Mouse (Mus musculus) CD4-positive, CD25-positive, alpha-beta regulatory T cell, adult 4 months (primary cell): Measurements from ENCODE around the gene Lgr5. TPM values are rescaled to one million over a fixed set of nuclear protein-coding genes. Genes with fewer than 3 reads are reported as not detected.

Experiments
- ATAC-seq: one replicate; pipeline ENCODE4 v1.8.0; 2017
- polyA plus RNA-seq, 2 experiments: library from polyadenylated mRNA; unstranded; fragments of 100-300 nt; shearing (Covaris generic); gene quantifications; one replicate each; pipeline ENCODE4 v1.2.1; 2017

Lgr5 gene
- polyA plus RNA-seq = under 1 TPM in 1 of 2 experiments, not detected in 1; 0.23 TPM

DNA sequence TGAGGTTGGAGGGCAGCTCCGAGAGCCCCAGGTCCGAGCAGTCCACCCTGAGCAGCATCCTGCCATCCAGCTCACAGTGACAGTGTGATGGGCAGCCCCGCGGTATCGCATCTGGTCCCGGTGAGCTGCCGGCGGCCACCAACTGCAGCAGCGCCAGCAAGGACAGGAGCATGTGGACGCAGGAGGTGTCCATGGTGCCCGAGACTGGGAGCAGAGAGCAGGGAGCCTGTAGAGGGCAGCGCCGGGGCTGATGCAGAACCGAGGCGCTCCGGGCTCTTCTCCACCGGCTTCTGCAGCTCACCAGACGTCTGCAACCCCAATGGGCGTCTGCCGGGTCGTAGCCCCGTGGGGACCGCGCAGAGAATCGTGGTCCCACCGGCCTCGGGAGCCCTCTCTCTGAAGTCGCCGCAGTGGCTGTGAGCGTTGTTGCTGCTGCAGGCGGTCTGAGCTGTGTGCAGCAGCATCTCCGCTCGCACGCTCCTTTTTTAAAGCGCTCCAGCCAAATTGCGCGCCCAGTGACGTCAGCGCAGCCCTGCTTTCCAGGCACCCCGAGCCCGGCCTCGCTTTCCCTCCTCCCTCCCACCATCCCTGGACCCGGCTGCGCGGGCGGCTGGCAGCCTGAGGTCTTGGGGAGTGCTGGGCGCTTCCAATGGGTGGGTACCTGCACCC is at the start of gene Lgr5:
Lgr5 (minus strand) TSS at position 480 of the 669 bp plus-strand sequence.
- ATAC-seq = no peak

DNA sequence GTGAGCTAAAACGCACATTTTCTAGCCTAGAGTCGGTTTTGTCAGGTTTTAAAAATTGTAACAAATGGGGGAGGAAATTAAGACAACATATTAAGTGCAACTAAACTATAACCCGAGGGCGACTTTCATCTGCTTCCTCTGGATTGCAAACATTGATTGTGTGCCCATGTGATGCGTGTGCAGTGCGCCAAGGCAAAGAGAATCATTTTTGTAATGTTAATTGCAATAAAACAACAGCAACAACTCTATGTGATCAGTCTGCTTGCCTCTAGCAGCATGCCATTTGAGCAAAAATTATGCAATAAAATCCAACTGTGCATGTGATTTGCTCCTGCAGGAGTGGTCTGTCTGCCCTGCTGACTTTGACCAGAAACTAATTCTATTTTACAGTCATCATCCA is 39.1 kb upstream of the Lgr5 start:
- ATAC-seq = no peak

DNA sequence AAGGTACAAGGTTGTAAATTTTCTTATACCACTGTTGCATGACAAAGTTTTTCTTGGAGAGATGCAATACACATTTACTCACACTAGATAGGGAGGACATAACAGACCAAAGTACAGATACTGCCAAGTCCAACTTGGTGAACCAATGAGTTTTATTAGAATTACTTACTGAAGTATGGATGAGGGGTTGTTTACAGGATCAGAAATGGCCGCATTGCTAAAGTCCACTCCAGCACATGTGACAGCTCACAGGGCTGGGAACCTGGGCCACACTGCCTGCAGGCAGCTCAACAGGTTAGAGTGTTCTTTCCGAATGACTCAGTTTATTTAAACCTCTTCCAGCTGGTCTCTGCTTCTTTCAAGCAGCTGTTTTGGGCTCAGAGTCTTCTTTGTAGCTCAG is 37.4 kb upstream of the Lgr5 start:
- no peak for ATAC-seq

DNA sequence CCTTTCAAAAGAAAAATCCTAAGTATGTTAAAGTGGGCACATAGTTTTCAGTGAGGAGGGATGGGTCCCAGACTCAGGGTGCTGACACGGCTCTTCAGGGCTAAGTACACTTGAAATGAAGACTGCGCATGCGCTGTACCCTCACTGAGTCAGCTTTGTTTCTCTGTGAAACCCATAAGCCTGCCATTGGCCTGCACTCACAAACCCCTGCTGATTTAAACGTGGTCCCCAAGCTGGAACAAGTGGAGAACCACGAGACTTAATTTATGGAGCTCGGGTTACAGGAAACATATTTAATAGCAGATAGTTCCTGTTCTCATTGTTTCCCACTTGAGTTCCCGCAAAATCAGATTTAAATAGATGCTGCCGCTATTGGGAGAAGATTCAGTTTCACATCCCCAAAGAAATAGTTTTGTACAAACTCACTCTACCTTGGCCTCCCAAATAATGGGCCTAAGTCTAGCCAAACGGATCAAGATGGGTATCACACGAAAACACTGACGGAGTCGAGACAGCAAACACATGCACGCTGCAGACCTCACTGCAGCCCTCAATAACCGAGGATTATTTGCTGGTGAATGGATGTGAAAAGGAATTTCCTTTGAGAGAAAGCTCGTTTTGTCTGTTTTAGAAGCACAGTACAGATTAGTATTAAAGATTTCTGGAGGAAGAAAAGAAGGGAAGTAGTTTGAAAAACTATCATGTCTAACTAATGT is 36.5 kb upstream of the Lgr5 start:
- ATAC-seq = no peak

DNA sequence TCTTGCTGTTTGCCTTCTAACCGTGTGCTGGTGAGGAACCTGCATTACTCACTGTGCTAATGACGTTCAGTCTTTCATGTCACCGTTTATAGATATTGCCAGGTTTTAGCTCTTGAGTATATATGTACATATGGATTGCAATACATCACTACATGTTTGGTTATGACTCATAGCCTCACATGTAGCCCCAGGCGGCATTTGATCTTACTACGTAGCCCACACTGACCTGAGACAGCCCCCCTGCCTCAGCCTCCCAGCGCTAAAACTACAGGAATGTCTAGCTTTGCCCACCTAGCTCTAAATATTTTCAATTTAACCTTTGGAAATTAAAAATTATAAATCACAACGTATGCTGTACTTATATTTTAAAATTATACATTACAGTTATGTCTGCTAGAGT is 35.9 kb upstream of the Lgr5 start:
- ATAC-seq = no peak

DNA sequence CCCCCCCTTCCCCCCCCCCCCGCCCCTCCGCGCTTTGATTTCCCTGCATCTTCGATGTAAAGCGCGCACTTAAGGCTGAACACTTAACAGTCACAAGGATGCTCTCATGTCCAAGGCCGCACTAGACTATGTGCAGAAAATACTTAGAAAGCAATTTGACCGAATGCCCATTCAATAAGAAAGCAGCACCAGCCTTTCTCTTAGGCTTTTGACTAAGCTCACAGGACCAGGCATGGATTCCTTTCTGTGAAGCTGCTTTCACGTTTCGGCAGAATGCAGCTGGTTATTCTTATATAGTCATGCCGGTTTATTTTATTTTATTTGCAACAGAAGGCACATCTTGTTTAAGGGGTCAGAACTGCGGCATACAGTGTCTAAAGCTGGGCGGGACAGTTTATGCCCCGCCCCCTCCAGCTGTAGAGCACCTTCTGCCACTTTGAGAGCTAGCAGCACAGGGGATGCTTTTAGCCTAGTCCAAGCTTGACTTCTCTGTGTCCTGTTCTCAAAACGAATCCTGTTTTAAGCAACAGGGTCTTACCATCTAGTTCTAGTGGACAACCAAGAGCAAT is 30.8 kb upstream of the Lgr5 start:
- ATAC-seq = no peak

DNA sequence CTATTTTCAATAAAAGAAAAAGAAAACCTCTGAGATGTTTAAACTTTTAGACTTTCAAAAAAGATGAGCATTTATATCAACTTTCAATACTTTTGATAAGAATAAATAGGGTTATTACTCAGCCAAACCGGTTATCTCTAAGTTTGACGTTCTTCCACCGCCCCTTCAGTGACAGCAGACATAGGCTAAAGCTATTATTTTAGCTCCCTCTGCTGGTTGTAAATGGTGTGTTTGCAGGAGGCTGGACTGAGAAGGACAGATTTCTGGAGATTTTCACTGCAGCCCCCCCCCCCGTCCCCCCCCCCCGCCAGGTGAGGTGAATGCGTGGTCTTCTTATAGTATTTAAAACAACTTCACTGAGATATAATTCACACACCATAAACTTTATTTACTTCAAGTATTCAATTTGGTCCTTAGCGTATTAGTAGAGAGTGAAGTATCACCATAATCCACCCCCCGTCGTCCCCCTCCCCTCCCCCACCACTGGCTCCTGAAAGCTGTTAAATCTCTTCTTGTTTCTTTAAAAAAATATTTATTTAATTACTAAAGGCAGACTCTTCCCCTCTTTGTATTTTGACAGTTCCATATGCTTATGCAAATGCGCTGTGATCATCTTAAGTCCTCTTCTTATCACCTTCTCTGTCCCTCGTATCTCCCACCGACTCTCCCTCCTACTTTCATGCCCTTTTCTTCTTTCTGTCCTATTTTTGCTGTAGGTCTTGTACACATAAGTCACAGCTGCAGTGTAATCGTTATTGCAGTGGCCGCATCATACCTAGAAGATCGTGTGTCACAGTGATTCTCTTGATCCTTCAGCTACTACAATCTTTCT is 30.1 kb upstream of the Lgr5 start:
- peak; percentile 77 for ATAC-seq

DNA sequence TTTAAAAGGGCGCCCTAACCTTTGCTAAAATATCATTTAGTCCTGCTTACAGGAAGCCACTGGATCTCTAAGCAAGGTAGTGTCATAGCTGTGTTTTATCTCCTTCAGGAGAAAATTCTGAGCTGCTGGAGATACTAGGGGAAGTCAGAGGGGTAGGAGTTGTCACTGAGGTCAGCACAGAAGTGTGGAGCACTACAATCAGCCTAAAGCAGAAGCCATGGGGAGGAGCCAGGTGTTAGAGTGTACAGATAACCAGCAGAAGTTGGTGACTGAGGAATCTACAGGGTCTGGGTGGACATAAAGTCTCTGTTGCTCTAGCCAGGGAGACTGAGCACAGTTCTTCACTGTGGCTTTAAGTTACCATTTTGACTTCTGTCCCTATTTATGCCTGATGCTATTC is 8.2 kb upstream of the Lgr5 start:
- ATAC-seq = no peak

DNA sequence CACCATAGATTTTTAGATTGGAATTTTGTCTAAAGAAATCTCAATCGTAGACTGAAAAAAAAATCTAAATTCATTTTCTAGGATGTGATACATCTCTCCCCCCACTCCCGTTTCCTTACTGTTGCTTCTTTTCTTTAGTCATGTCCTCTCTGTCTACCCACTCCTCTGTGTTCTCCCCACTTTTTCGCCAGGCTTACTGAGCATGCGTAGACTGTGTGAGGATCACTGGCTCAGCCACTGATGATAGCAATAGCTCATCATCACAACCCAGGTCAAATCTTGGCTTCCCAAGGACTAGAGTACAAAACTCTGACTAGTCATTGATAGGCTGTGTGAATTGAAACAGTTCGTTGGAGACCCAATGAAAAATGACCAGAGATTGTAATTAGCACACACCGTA is 6.1 kb upstream of the Lgr5 start:
- ATAC-seq = no peak

DNA sequence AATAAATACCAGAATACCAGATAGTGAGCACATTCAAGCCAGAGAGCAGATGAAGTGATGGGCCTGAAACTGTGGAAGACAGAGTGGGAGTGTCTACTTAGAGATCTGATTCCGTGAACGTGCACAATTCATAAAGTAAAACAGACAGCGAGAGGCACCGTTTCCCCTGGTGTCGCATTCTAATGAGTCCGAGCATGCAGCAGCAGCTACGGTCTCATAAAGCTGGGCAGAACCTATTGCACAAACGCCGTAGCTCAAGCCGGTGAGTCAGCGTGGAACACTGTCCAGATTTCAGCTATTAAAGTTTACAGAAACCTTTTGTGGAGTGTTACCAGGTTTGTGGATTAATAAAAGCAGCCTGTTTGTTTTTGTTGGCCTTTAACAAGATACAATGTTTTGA is 5.6 kb upstream of the Lgr5 start:
- no peak for ATAC-seq

DNA sequence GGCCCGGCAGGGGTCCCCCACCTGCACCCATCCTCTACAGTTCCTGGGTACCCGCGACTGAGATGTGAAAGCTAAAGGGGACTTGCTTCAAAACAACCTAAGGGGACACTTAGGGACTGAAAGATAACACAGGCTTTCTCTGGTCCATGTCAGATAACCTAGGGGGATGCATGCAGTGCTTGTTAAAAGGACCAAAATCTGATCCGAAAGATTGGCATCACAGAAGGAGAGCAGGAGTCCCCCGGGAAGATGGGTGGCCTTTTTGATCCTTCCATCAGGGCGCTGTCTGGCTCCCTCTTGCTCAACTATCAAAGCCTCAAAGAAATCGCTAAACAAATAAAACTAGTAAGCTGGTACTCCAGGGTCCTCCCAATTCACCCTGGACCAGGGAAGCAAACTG is 399 bp upstream of the Lgr5 start:
- ATAC-seq = no peak

DNA sequence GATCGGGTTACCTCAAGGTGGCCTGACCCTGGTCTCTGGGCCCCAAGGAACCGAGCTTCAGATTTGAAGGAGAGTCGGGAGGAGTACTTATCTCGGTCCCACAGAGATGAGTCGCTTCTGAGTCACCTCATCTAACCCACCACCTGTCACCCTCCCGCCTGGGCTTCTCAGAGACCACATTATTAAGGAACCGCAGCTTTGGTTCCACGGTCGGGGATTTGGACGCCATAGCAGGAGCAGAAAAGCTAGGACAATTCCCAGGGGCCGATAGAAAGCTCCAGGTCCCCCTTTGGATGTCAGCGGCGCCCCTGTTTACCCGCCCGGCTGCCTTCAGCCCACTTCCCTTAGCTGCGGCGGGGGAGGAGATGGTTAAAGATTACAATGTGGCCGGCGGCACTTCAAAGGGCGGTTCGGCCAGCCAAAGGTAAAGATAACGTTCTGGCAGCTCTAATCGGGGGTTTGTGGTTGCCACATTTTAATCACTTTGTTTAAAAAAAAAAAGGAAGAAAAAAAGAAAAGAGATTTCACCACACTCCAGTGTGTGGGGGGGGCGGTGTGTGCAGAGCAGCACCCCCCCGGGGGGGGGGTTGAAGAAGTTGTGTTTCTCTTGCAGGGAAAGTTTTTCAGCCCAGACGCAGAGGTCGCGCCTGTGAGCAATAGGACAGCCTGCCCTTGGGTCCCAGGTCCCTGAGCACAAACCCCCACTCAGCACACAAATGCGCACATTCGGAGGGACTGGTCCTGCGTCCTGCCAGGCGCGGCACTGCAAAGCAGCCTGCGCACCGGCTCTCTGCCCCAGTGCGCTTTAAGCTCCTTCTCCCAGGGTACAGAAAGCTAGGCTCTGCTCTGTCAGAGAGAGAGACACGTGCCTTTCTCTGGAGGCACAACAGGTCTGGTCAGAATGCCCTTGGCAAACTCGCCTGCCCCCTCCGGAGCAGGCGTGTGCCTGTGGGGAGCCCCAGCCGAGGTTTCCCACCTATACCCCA is 1.0 kb downstream of the Lgr5 start:
- ATAC-seq = no peak

DNA sequence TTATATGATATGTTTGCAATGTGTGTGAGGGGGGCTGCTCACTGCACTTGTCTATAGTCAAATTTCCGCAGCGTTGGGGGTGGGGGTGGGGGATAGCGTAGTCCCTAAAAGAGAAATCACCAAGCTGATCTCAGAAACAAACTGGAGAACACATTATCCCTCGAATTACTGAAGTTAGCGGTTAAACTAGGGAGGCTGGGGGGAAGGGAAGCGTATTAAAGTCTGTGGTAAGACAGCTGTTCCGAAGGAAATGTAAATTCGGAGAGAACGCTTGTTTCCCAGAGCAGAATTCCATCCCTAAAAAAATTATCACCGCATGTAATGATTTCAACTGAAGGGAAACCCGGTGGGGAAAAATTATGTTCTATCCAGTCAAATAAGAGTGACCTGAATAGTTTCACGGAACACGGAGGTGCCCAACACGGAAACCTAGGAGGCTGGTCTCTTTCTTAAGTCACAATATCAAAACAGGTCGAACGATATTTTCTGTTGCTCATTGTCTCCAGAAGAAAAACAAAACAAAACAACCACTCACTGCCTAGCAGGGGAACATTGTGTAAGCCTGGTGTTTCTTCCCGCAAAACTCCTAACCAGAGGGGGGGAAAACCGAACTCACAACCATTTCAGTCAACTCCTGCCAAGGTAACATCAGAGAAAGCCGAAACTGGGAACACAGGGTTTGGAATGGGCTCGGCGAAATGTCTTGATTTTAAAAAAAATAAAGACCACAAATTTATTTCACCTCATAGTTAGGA is 1.9 kb downstream of the Lgr5 start:
- ATAC-seq = no peak

DNA sequence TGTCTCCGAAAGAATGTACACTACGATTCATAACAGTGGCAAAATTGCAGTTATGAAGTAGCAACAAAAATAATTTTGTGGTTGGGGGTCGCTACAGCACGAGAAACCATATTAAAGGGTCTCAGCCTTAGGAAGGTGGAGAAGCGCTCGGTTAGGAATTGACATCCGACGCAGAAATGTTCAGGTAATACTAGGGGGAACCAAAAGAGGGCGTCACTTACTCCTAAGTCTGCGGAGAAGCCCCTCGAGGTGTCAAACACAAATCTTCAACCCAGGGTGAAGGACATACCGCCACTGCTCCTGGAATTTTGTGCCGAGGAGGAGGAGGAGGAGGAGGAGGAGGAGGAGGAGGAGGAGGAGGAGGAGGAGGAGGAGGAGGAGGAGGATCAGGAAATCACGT is 2.9 kb downstream of the Lgr5 start:
- no peak for ATAC-seq

DNA sequence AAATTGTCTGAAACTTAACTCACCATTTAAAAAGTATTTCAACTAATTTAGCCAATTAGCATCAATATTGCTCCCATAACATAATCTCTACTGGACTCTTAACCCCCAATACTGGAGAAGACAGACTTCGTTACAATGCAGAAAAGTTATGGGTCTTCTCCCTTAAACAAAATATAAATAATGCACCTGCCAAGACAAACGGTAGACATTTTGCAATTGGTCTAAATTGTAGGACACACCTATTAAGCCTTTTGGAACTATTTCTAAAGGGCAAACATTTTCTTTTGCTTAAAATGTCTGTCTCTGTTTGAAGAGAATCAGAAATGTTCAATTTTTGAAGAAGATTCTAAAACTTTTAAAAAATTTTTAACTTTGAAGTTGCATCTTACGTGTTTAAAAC is 4.5 kb downstream of the Lgr5 start:
- no peak for ATAC-seq

DNA sequence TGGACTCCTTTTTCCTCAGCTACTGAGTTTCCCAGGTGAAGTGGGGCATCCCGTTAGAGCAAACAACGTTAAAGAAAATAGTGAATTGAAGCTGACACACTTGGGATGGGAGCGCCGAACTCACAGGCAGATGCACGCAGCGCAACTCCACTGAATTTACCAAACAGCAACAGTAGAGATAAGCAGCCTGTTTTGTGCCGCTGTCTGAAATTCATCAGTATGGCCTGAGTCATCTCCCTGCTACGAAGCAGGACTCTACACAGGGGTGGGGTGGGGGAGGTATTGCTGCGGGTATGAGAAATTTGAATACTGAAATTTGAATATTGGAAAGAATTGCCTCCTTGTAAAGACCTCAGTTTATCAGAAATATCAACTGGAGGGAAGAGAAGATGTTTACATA is 5.6 kb downstream of the Lgr5 start:
- ATAC-seq = no peak

DNA sequence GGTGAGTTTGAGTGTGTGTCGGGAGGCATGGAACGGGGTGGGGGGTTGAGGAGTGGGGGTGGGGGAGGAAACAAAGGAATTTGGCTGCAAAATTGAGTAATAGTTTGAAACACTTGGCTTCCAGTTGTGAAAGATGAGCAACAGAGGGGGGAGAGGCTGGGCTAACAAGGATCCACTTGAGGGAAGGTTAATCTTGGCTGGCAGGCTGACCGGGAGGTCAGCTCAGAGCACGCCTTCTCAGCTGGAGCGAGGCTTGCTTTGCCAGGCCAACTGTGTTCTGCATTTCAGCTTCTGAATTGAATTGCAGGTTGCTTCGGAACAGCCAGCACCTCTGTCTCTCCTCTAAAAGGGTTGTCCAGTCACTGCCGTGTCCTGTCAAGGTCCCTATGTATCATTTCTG is 8.1 kb downstream of the Lgr5 start:
- ATAC-seq = no peak

DNA sequence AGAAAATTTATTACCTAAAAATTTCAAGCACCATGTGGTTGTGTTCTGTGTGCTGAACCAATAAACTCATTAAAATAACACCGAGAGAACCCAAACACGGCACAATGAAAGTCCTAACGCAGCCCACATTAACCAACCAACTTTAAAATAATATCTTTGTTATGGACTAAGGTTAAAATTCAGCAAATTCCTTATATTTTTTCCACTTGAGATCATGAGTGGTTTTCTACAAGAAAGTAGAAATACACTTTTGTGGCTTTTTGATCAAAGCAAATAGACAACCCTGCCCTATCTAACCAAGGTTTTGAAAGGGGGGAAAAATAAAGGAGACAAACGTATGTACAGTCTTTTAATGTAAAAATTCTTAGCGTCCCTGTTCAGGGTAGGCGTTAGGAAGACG is 8.5 kb downstream of the Lgr5 start:
- no peak for ATAC-seq

DNA sequence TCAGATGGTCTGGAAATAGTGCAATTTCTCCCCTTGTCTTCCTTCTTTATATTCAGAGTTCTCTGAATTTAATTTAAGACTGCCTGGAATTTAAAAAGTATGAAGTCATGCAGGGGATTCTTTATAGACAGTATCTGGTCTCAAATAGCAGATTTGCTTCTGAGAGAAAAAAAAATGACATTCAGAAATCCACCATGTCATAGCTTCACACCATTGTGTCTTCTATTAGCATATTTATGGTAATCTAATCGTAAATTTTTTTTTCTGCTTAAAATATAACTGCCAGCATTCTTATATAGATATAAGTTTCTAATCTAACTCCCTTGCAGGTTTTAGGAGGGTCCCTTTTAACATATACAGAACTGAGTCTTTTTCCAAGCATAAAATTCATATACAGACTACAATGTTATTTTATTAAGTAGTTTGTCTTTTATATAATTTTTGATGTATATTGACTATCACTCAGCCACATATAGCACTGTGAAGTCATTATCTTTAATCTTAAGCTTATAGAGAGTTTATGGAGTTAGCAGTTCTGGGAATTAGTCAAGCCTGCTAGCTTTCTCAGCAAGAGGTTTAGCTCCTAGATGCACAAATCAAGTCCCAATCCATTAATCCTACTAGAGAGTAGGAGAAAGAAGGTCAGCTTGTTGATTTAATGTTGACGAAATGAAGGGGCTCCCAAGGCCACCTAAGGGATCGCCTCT is 15.7 kb downstream of the Lgr5 start:
- no peak for ATAC-seq

DNA sequence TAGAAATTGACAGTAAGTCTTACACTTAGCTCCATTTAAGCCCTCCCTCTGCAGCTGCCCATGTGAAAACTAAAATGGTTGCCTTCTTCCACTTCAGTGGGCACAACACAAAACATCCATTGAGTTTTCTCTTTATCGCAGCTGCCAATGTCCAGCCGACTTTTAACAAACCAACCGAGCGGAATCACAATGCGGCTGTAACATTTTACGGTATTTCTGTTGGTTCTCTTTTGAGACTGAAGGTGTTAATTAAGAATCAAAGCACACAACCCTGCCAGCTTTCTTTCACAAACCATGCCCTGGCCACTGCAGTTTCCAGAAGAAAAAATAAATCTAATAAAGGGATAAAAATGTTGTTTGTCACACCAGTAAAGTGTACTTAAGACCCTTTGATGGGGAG is 16.3 kb downstream of the Lgr5 start:
- ATAC-seq = no peak

DNA sequence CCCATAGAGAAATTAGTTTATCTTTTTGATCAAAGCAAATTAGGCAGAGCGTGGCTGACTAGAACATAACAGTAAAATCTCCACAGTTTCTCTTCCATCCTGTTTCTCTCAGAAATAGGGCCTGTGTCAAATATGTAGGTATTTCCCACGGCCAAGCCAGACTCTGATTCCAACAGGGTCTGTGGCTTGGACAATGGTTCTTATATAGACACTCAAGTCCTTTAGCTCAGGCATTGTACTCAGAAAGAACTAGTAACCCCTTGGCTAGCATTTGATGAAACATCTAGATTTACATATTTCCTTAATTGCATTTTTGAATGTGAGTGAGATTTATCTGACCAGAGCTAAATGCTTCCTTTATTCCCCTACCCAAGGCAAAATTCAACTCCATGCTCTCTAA is 17.0 kb downstream of the Lgr5 start:
- ATAC-seq = no peak
